Mouse (Mus musculus): ENCODE measurements around the gene Card11.

The Card11 gene

GRCm38 (mm10) chr5:140918519-140918918 lies 81.9 kb downstream of the Card11 start:
- DNase-seq (ENCODE audit: low read depth), result no peak

GRCm38 (mm10) chr5:140917807-140918206 lies 82.6 kb downstream of the Card11 start:
- no peak for DNase-seq (ENCODE audit: low read depth)

- DNase-seq (ENCODE audit: low read depth), result no peak
Measured at GRCm38 (mm10) chr5:140910841-140911240, 89.5 kb downstream of the Card11 start.

GRCm38 (mm10) chr5:140900866-140901265 lies 99.5 kb downstream of the Card11 start:
- no peak for DNase-seq (ENCODE audit: low read depth)

- no peak for DNase-seq (ENCODE audit: low read depth)
Measured at GRCm38 (mm10) chr5:140891080-140891479, 109.3 kb downstream of the Card11 start.

- no peak for DNase-seq (ENCODE audit: low read depth)
Measured at GRCm38 (mm10) chr5:140890050-140890449, 110.3 kb downstream of the Card11 start.

- peak; percentile 46 for DNase-seq (ENCODE audit: low read depth)
Measured at GRCm38 (mm10) chr5:140889539-140889938, 110.8 kb downstream of the Card11 start.

GRCm38 (mm10) chr5:140887871-140888270 lies 112.5 kb downstream of the Card11 start:
- DNase-seq (ENCODE audit: low read depth), result no peak

GRCm38 (mm10) chr5:140884966-140885365 lies 115.4 kb downstream of the Card11 start:
- DNase-seq (ENCODE audit: low read depth), result no peak

GRCm38 (mm10) chr5:140882391-140882790 lies 118.0 kb downstream of the Card11 start:
- DNase-seq (ENCODE audit: low read depth), result no peak

- no peak for DNase-seq (ENCODE audit: low read depth)
Measured at GRCm38 (mm10) chr5:140880151-140880550, 120.2 kb downstream of the Card11 start.

- no peak for DNase-seq (ENCODE audit: low read depth)
Measured at GRCm38 (mm10) chr5:140878644-140879043, 121.7 kb downstream of the Card11 start.

- DNase-seq (ENCODE audit: low read depth), result no peak
Measured at GRCm38 (mm10) chr5:140873736-140874307, 126.6 kb downstream of the Card11 start.

- no peak for DNase-seq (ENCODE audit: low read depth)
Measured at GRCm38 (mm10) chr5:140873039-140873551, 127.3 kb downstream of the Card11 start.

GRCm38 (mm10) chr5:140872532-140873038 lies 127.8 kb downstream of the Card11 start:
- no peak for DNase-seq (ENCODE audit: low read depth)

GRCm38 (mm10) chr5:140871241-140871640 lies 129.1 kb downstream of the Card11 start:
- DNase-seq (ENCODE audit: low read depth), result no peak

GRCm38 (mm10) chr5:140869034-140869433 lies 131.3 kb downstream of the Card11 start:
- no peak for DNase-seq (ENCODE audit: low read depth)

GRCm38 (mm10) chr5:140859730-140860129 lies 140.7 kb downstream of the Card11 start:
- no peak for DNase-seq (ENCODE audit: low read depth)

- no peak for DNase-seq (ENCODE audit: low read depth)
Measured at GRCm38 (mm10) chr5:140858335-140858734, 142.0 kb downstream of the Card11 start.

- DNase-seq (ENCODE audit: low read depth), result no peak
Measured at GRCm38 (mm10) chr5:140857432-140858154, 142.8 kb downstream of the Card11 start.

GRCm38 (mm10) chr5:140855909-140856530 lies 144.4 kb downstream of the Card11 start:
- no peak for DNase-seq (ENCODE audit: low read depth)

GRCm38 (mm10) chr5:140854700-140855099 lies 145.7 kb downstream of the Card11 start:
- DNase-seq (ENCODE audit: low read depth), result no peak

- no peak for DNase-seq (ENCODE audit: low read depth)
Measured at GRCm38 (mm10) chr5:140853723-140854122, 146.7 kb downstream of the Card11 start.
